Mouse (Mus musculus) ES-E14 (cell line): Measurements from ENCODE around the gene Nppc. TPM values are rescaled to one million over a fixed set of nuclear protein-coding genes. Genes with fewer than 3 reads are reported as not detected.

Source experiments
- DNase-seq: peaks from one replicate; pipeline ENCODE4 v3.0.0-alpha.2; 2013; ENCODE audit warnings: low read depth, low spot score
- H3K27ac ChIP-seq: 2 replicates; pipeline ENCODE4 v1.5.1; 2012; ENCODE audit warnings: low read depth, mild to moderate bottlenecking, low read length, moderate library complexity, mixed read lengths; ENCODE audit not compliant: poor library complexity, insufficient read depth, severe bottlenecking
- H3K36me3 ChIP-seq: 2 replicates; pipeline ENCODE4 v1.6.1; 2012; ENCODE audit warnings: mild to moderate bottlenecking, low read length, moderate library complexity, mixed read lengths; ENCODE audit not compliant: control insufficient read depth, poor library complexity, insufficient read depth, severe bottlenecking
- H3K4me1 ChIP-seq, 2 experiments: fragments of 150-350 bp in 1 of 2; sonication (generic) in 1 of 2; 2 replicates each; pipeline ENCODE4 v1.6.1; 2012; ENCODE audit warnings: low read length in 2 of 2, mild to moderate bottlenecking in 1 of 2, mixed read lengths in 1 of 2; ENCODE audit not compliant: control insufficient read depth in 2 of 2, insufficient read depth in 2 of 2, poor library complexity in 1 of 2
- H3K4me3 ChIP-seq, 2 experiments: fragments of 150-350 bp in 1 of 2; sonication (generic) in 1 of 2; 2 replicates each; pipeline ENCODE4 v1.5.1; 2012; ENCODE audit warnings: low read length in 2 of 2, low read depth in 1 of 2, mild to moderate bottlenecking in 1 of 2, mixed read lengths in 1 of 2; ENCODE audit not compliant: insufficient read depth in 1 of 2, poor library complexity in 1 of 2, severe bottlenecking in 1 of 2
- H3K9ac ChIP-seq: 2 replicates; pipeline ENCODE4 v1.6.1; 2012; ENCODE audit warnings: low read depth, mild to moderate bottlenecking, low read length, mixed read lengths; ENCODE audit not compliant: poor library complexity, insufficient read depth, severe bottlenecking
- H3K9me3 ChIP-seq: fragments of 150-350 bp; sonication (generic); 2 replicates; pipeline ENCODE4 v1.6.1; 2012; ENCODE audit warnings: low read depth, mild to moderate bottlenecking, low read length; ENCODE audit not compliant: control insufficient read depth, insufficient read depth
- CHD2 ChIP-seq: IDR thresholded peaks from 2 replicates; pipeline ENCODE4 v1.6.1; 2014; ENCODE audit warnings: mild to moderate bottlenecking, low read depth, low read length, inconsistent platforms
- HCFC1 ChIP-seq: IDR thresholded peaks from 2 replicates; pipeline ENCODE4 v1.6.1; 2012; ENCODE audit warnings: low read length, inconsistent platforms, borderline replicate concordance; ENCODE audit not compliant: insufficient read depth
- MAFK ChIP-seq: IDR thresholded peaks from 2 replicates; pipeline ENCODE4 v1.6.1; 2014; ENCODE audit warnings: mild to moderate bottlenecking, low read depth, low read length, inconsistent platforms; ENCODE audit not compliant: insufficient read depth
- ZC3H11A ChIP-seq: IDR thresholded peaks from 2 replicates; pipeline ENCODE4 v1.6.1; 2012; ENCODE audit warnings: low read depth, mild to moderate bottlenecking, inconsistent platforms, low read length, borderline replicate concordance
- ZNF384 ChIP-seq: IDR thresholded peaks from 2 replicates; pipeline ENCODE4 v1.6.1; 2012; ENCODE audit warnings: low read depth, low read length, inconsistent platforms
- in situ Hi-C, 2 experiments: fragments of 600-800 bp; cut with MboI; formaldehyde crosslinking; loops; one replicate each; pipeline ENCODE4 v1.15.1; 2025; ENCODE audit warnings: low sequenced_read_pairs in 2 of 2, inconsistent platforms in 1 of 2; ENCODE audit not compliant: unreplicated experiment in 2 of 2
- total RNA-seq: library from RNA; depleted of rRNA; stranded (reverse); fragments of 300-350 nt; gene quantifications from 2 replicates; pipeline ENCODE4 v1.2.3, GENCODE M21; 2012; rRNA removed

Gene Nppc
- 0.45 and 1.5 TPM in 2 replicates for total RNA-seq

GRCm38 (mm10) chr1:86670279-86671038 lies at the start of gene Nppc:
TSS of gene Nppc (minus strand) at chr1:86670571.
- in situ Hi-C loops, result no loop called here
- peak within 1 kb of the TSS; percentile 40 for H3K9ac ChIP-seq
- H3K36me3 ChIP-seq, result no peaks in the 10 kb centered on the region
- peak within 1 kb of the TSS; percentile 68 to 91 for H3K4me3 ChIP-seq
- H3K27ac ChIP-seq, result no peak within 1 kb of the TSS
- peak; percentile 58 for DNase-seq
- no peaks in the 10 kb centered on the region for H3K9me3 ChIP-seq
- no peak for TF ChIP-seq CHD2
- no peak for TF ChIP-seq MAFK
- no peak for TF ChIP-seq ZNF384
- no peak for TF ChIP-seq HCFC1
- no peak for TF ChIP-seq ZC3H11A
- no peaks in the 10 kb centered on the region; a peak in 1 of 4 replicates for H3K4me1 ChIP-seq

GRCm38 (mm10) chr1:86719391-86719790 lies 49.0 kb upstream of the Nppc start:
- Histone ChIP-seq H3K36me3 (no peaks in the 10 kb centered on the region), H3K9me3 (no peaks in the 10 kb centered on the region), H3K4me3 (no peak overlapping the region), H3K27ac (no peak overlapping the region), H3K9ac (no peak overlapping the region), H3K4me1 (peaks cover 6 to 12% of the 10 kb centered on the region in 2 experiments; a peak in 3 of 4 replicates)
- in situ Hi-C loops, result no loop called here
- no peak for DNase-seq
- no peak for TF ChIP-seq MAFK
- no peak for TF ChIP-seq CHD2
- no peak for TF ChIP-seq HCFC1
- TF ChIP-seq ZC3H11A, result no peak
- TF ChIP-seq ZNF384, result no peak

- Histone ChIP-seq H3K36me3 (no peaks in the 10 kb centered on the region), H3K4me3 (no peak overlapping the region), H3K9me3 (no peaks in the 10 kb centered on the region), H3K9ac (no peak overlapping the region), H3K27ac (no peak overlapping the region), H3K4me1 (peaks cover 6 to 12% of the 10 kb centered on the region in 2 experiments; a peak in 3 of 4 replicates)
- no peak for DNase-seq
- in situ Hi-C loops, result no loop called here
- TF ChIP-seq CHD2 (no peak), HCFC1 (no peak), MAFK (no peak), ZNF384 (no peak), ZC3H11A (no peak)
These were observed 47.8 kb upstream of the Nppc start for GRCm38 (mm10) chr1:86718190-86718589.

GRCm38 (mm10) chr1:86713054-86713453 lies 42.7 kb upstream of the Nppc start:
- H3K4me1 ChIP-seq, result no peaks in the 10 kb centered on the region
- no peaks in the 10 kb centered on the region for H3K36me3 ChIP-seq
- no peak overlapping the region for H3K4me3 ChIP-seq
- no peak for DNase-seq
- H3K9ac ChIP-seq, result no peak overlapping the region
- no peak overlapping the region for H3K27ac ChIP-seq
- TF ChIP-seq ZC3H11A (no peak), ZNF384 (no peak), MAFK (no peak), CHD2 (no peak), HCFC1 (no peak)
- in situ Hi-C loops, result no loop called here
- no peaks in the 10 kb centered on the region for H3K9me3 ChIP-seq
